Mouse (Mus musculus): ENCODE measurements around the gene Fsd1. TPM values are rescaled to one million over a fixed set of nuclear protein-coding genes. Genes with fewer than 3 reads are reported as not detected.
A peak's percentile ranks its signal among the peaks of the same experiment; 100 is the strongest.

Fsd1 gene
- polyA plus RNA-seq, 1 experiment from 2014 or later, result 9.9 TPM

DNA sequence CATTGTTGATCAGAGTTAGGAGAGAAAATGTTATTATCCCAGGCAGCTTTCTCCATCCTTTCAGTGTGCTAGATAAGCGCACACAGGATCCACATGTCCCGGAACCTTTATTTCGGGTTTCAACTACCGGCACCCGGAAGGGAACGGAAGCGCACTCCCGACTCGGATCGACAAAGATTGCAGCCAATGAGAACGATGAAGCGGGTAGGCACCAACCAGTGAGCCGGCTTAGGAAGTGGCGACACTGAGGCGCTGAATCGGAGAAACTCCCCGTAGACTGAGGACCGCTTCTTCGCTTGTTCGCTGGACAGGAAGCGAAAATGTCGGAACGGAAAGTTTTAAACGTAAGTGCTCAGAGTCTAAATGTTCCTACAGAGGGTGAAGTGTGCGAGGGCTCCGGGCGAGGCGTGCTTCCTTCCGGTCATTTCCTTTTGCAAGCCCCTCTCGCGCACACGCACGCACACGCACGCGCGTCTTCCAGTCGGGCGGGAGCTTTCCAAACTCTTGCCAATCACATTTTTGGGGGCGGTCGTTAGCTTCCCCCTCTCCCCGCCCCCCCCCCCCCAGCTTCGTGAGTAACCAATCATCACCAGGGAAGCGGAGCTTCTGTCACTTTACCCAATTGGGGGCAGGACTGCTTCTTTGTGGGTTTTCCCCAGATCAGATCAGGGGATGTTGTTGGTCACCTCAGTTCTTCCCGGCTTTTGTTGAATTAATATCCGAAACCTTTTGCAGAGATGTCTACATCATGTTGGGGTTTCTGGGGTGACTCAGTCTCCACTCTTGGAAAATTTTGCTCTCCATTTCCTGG lies 27.2 kb upstream of the Fsd1 start, which contains the start of gene Yju2:
Yju2 (plus strand) TSS at position 182 of the 811 bp plus-strand sequence.
- ATAC-seq (ENCODE audit: insufficient read depth, low FRiP score), result peak; percentile 94
- peak within 1 kb of the TSS; percentile 70 for H3K4me3 ChIP-seq (replicated peaks; ENCODE audit: low read length)

DNA sequence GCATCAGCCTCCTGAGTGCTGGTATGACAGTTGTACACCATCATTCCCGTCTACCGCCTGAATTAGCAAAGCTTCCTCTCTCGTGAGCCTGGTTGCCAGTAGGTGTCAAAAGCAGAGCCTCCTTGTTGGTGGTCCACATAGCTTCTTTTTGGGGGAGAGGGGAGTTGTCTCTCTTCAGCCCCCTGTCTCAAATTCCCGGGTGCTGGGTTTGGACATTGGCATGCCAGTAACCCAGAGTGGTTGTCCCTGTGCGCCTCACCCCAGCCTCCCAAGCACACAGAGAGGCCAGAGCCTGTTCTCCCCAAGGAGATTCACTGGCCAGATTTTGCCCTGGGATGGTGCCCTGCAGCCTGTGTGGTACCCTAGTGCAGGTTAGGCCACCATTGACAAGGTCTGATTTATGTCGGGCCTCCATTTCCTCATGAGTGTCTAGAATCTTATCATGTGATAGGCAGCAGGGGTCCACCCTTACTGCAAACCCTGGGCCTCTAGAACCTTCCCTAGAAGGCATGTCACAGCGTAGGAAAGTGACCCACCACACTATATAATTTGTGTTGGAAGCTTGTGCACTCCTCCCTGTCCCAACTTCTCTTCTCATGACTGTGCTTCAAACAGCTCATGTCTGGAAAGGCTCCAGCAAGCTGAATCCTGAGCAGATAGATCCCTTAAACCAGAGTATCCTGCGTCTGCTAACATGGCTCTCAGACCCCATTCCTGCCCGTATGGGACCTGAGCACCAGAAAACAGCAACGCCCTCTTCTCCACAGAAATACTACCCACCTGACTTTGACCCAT lies 26.2 kb upstream of the Fsd1 start:
- Histone ChIP-seq H3K4me3 (replicated peaks; ENCODE audit: low read length) (peak overlapping the region; percentile 70), H3K4me2 (ENCODE audit: low read depth, low read length) (peak overlapping the region; percentile 90), H3K9ac (ENCODE audit: low read length) (peak overlapping the region; percentile 78), H3K27me3 (ENCODE audit: control insufficient read depth, insufficient read depth, low read length) (no peaks in the 10 kb centered on the region; the same call in 1 of the 2 replicates), H3K9me3 (replicated peaks; ENCODE audit: control insufficient read depth, low read length) (no peaks in the 10 kb centered on the region), H3K4me1 (ENCODE audit: control insufficient read depth, insufficient read depth, low read length) (peaks cover 21% of the 10 kb centered on the region), H3K36me3 (ENCODE audit: control insufficient read depth, insufficient read depth, low read length) (peaks cover 8% of the 10 kb centered on the region), H3K27ac (ENCODE audit: low read length) (0 out of 2 replicates have a peak overlapping the region, but pooled peaks have one; percentile 98)
- 71% methylated on average over 10 of the region's 10 CpGs for WGBS
- ATAC-seq (ENCODE audit: insufficient read depth, low FRiP score), result no peak

More for the DNA sequence above, 27.2 kb upstream of the Fsd1 start, which contains the start of gene Yju2:
- Histone ChIP-seq H3K36me3 (ENCODE audit: control insufficient read depth, insufficient read depth, low read length) (peaks cover 8% of the 10 kb centered on the region), H3K27me3 (ENCODE audit: control insufficient read depth, insufficient read depth, low read length) (no peaks in the 10 kb centered on the region; the same call in 1 of the 2 replicates), H3K27ac (ENCODE audit: low read length) (peak within 1 kb of the TSS; percentile 98), H3K4me1 (ENCODE audit: control insufficient read depth, insufficient read depth, low read length) (peaks cover 21% of the 10 kb centered on the region), H3K9ac (ENCODE audit: low read length) (peak within 1 kb of the TSS; percentile 78), H3K9me3 (replicated peaks; ENCODE audit: control insufficient read depth, low read length) (no peaks in the 10 kb centered on the region), H3K4me2 (ENCODE audit: low read depth, low read length) (peak within 1 kb of the TSS; percentile 90)
- under 1% methylated on average over 45 of the region's 46 CpGs for WGBS

DNA sequence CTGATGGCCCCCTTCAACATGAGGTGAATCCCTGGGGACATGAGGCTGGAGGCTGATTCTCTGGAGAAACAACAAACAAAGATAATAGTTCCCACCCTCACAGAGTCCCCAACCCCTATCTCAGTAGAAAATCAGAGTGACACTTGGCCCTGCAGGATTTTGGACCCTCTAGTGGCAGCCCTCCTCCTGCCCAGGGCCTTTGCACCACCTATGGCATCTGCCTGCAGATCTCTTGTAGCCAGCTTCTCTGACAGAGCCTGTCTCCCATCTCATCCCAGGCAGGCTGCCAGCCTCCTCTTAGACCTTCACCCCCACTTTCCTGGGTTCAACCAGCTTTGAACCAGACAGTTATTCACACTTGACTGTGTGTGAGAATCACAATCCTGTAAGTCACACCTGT lies 25.5 kb upstream of the Fsd1 start:
- H3K27ac ChIP-seq (ENCODE audit: low read length), result no peak overlapping the region
- no peaks in the 10 kb centered on the region for H3K27me3 ChIP-seq (ENCODE audit: control insufficient read depth, insufficient read depth, low read length)
- ATAC-seq (ENCODE audit: insufficient read depth, low FRiP score), result no peak
- peaks cover 8% of the 10 kb centered on the region for H3K36me3 ChIP-seq (ENCODE audit: control insufficient read depth, insufficient read depth, low read length)
- H3K4me1 ChIP-seq (ENCODE audit: control insufficient read depth, insufficient read depth, low read length), result peaks cover 21% of the 10 kb centered on the region
- no peak overlapping the region for H3K4me2 ChIP-seq (ENCODE audit: low read depth, low read length)
- H3K9ac ChIP-seq (ENCODE audit: low read length), result no peak overlapping the region
- H3K9me3 ChIP-seq (replicated peaks; ENCODE audit: control insufficient read depth, low read length), result no peaks in the 10 kb centered on the region
- H3K4me3 ChIP-seq (replicated peaks; ENCODE audit: low read length), result no peak overlapping the region

DNA sequence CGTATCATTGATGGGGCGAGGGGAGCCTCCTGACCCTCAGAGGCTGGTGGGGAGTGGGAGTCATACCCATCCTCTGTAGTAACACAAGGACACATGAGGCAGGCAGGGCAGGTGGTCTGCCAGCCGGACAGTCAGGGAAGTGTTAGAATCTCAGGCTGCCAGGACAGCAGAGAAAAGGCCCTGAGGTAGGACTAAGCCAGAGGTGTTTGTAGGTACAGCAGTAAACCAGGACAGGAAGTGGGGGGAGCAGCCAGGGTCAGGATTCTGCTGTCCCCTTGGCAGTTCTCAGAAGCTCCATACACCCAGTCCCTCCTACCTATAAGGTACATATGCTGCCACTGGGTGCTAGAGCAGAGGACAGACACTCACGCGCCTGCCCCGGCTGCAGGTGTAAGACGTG lies 24.7 kb upstream of the Fsd1 start:
- H3K36me3 ChIP-seq (ENCODE audit: control insufficient read depth, insufficient read depth, low read length), result peaks cover 8% of the 10 kb centered on the region
- no peaks in the 10 kb centered on the region for H3K9me3 ChIP-seq (replicated peaks; ENCODE audit: control insufficient read depth, low read length)
- H3K27ac ChIP-seq (ENCODE audit: low read length), result no peak overlapping the region
- H3K4me3 ChIP-seq (replicated peaks; ENCODE audit: low read length), result no peak overlapping the region
- no peaks in the 10 kb centered on the region for H3K27me3 ChIP-seq (ENCODE audit: control insufficient read depth, insufficient read depth, low read length)
- 97% methylated on average over 7 of the region's 7 CpGs for WGBS
- H3K4me1 ChIP-seq (ENCODE audit: control insufficient read depth, insufficient read depth, low read length), result peaks cover 21% of the 10 kb centered on the region
- H3K4me2 ChIP-seq (ENCODE audit: low read depth, low read length), result no peak overlapping the region
- ATAC-seq (ENCODE audit: insufficient read depth, low FRiP score), result no peak
- H3K9ac ChIP-seq (ENCODE audit: low read length), result no peak overlapping the region

DNA sequence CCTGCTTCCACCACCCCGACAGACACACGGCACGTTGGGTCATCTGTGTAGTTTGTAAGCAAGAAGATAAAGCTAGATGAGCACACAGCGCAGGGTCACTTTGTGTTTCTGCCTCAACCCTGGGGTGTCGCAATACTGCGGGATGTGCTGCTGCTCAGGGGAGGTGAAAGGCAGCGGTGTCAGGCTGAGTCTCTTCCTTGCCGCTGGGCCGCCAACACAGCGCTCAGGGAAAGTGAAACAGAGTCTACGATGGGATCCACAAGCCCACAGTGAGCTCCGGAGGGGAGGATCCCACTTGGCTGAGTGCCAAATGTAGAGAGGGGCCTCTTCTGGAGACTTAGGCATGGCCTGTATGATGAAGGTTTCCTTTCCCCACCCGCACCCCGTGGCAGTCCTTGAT lies 23.1 kb upstream of the Fsd1 start:
- WGBS, result 70% methylated on average over 14 of the region's 14 CpGs
- Histone ChIP-seq H3K4me3 (replicated peaks; ENCODE audit: low read length) (no peak overlapping the region), H3K9me3 (replicated peaks; ENCODE audit: control insufficient read depth, low read length) (no peaks in the 10 kb centered on the region), H3K9ac (ENCODE audit: low read length) (peak overlapping the region; percentile 5; the same call in 1 of the 2 replicates), H3K4me1 (ENCODE audit: control insufficient read depth, insufficient read depth, low read length) (peaks cover 16% of the 10 kb centered on the region), H3K27ac (ENCODE audit: low read length) (no peak overlapping the region), H3K36me3 (ENCODE audit: control insufficient read depth, insufficient read depth, low read length) (peaks cover 11% of the 10 kb centered on the region), H3K27me3 (ENCODE audit: control insufficient read depth, insufficient read depth, low read length) (no peaks in the 10 kb centered on the region), H3K4me2 (ENCODE audit: low read depth, low read length) (no peak overlapping the region)
- no peak for ATAC-seq (ENCODE audit: insufficient read depth, low FRiP score)

DNA sequence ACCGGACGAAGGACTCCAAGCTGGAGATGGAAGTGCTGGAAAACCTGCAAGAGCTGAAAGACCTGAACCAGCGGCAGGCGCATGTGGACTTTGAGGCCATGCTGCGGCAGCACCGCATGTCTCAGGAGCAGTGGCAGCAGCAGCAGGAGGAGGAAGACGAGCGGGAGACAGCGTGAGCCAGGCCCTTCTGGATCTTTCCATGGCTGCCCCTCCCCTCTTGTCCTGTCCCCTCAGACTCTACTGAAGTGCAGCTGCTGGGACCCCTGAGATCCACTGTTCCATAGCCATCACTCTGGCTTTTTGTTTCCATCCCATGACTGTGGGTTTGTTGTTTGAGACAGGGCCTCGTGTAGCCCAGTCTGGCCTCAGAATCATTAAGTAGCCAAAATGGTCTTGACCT lies 21.8 kb upstream of the Fsd1 start:
- 89% methylated on average over 10 of the region's 10 CpGs for WGBS
- Histone ChIP-seq H3K27ac (ENCODE audit: low read length) (no peak overlapping the region), H3K4me2 (ENCODE audit: low read depth, low read length) (no peak overlapping the region), H3K27me3 (ENCODE audit: control insufficient read depth, insufficient read depth, low read length) (no peaks in the 10 kb centered on the region), H3K9ac (ENCODE audit: low read length) (no peak overlapping the region), H3K9me3 (replicated peaks; ENCODE audit: control insufficient read depth, low read length) (no peaks in the 10 kb centered on the region), H3K36me3 (ENCODE audit: control insufficient read depth, insufficient read depth, low read length) (peaks cover 11% of the 10 kb centered on the region), H3K4me3 (replicated peaks; ENCODE audit: low read length) (no peak overlapping the region), H3K4me1 (ENCODE audit: control insufficient read depth, insufficient read depth, low read length) (peaks cover 12% of the 10 kb centered on the region)
- no peak for ATAC-seq (ENCODE audit: insufficient read depth, low FRiP score)

DNA sequence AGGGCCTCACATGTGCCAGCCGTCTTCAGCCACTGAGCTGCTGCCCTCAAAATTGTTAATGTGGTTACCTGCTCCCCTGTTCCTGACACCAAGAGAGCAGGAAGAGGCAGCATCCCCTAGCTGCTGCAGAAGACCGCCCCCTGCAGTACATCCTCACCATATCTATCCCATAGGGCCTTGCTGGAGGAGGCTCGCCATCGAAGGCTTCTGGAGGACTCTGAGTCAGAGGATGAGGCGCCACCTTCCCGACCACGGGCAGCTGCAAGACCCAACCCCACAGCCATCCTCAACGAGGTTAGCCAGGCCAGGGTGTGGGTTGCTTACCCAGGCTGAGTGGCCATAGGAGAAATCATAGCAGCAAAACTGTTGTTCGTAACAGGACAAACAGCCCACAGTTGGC lies 21.3 kb upstream of the Fsd1 start:
- no peak overlapping the region for H3K4me2 ChIP-seq (ENCODE audit: low read depth, low read length)
- no peak overlapping the region for H3K4me3 ChIP-seq (replicated peaks; ENCODE audit: low read length)
- peaks cover 8% of the 10 kb centered on the region for H3K4me1 ChIP-seq (ENCODE audit: control insufficient read depth, insufficient read depth, low read length)
- peaks cover 11% of the 10 kb centered on the region for H3K36me3 ChIP-seq (ENCODE audit: control insufficient read depth, insufficient read depth, low read length)
- no peak for ATAC-seq (ENCODE audit: insufficient read depth, low FRiP score)
- no peak overlapping the region for H3K27ac ChIP-seq (ENCODE audit: low read length)
- H3K27me3 ChIP-seq (ENCODE audit: control insufficient read depth, insufficient read depth, low read length), result no peaks in the 10 kb centered on the region
- WGBS, result 83% methylated on average over 9 of the region's 9 CpGs
- H3K9ac ChIP-seq (ENCODE audit: low read length), result no peak overlapping the region
- no peaks in the 10 kb centered on the region for H3K9me3 ChIP-seq (replicated peaks; ENCODE audit: control insufficient read depth, low read length)

DNA sequence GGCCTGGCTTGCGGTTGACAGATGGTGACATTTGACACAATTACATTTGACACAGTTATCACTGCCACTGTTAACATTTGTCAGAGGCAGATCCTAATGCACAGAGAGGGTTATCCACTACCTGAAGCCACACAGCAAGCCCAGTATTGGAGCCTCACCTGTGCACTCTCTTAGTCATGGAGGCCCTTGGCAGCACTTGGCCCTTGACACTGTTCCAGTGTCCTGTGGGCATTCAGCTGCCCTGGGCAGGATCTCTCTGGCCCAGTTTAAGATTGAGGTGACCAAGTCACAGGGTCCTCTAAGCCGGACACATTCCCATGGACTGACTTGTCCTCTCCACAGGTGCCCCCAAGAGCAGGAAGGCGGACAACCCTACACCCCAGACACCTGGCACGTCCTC lies 19.1 kb upstream of the Fsd1 start:
- Histone ChIP-seq H3K36me3 (ENCODE audit: control insufficient read depth, insufficient read depth, low read length) (peaks cover 8% of the 10 kb centered on the region), H3K9ac (ENCODE audit: low read length) (no peak overlapping the region), H3K4me3 (replicated peaks; ENCODE audit: low read length) (no peak overlapping the region), H3K4me1 (ENCODE audit: control insufficient read depth, insufficient read depth, low read length) (peaks cover 12% of the 10 kb centered on the region), H3K4me2 (ENCODE audit: low read depth, low read length) (no peak overlapping the region), H3K27ac (ENCODE audit: low read length) (no peak overlapping the region), H3K27me3 (ENCODE audit: control insufficient read depth, insufficient read depth, low read length) (peaks cover 4% of the 10 kb centered on the region; the same call in 1 of the 2 replicates), H3K9me3 (replicated peaks; ENCODE audit: control insufficient read depth, low read length) (no peaks in the 10 kb centered on the region)
- WGBS, result 89% methylated on average over 4 of the region's 4 CpGs
- ATAC-seq (ENCODE audit: insufficient read depth, low FRiP score), result no peak

DNA sequence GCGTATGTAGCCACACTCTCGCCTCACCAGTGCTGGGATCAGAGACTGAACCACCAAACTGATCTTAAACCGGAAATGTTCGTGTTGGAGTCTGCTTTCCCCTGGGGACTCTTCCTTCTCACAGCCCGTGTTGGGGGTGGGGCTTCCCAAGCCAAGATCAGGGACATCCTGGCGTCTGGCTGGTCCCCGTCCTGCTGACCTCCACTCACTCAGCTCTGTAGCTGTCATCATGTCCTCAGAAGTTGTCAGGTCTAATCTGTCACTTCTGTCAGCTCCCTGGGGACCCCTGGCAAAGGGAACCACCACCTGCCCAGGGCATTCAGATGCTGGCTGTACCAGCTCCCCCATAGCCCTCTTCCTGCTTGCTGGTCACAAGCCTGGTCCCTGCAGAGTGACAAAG lies 18.1 kb upstream of the Fsd1 start:
- H3K36me3 ChIP-seq (ENCODE audit: control insufficient read depth, insufficient read depth, low read length), result peaks cover 5% of the 10 kb centered on the region; the same call in 1 of the 2 replicates
- 60% methylated on average over 7 of the region's 7 CpGs for WGBS
- H3K27me3 ChIP-seq (ENCODE audit: control insufficient read depth, insufficient read depth, low read length), result peaks cover 4% of the 10 kb centered on the region; the same call in 1 of the 2 replicates
- H3K4me1 ChIP-seq (ENCODE audit: control insufficient read depth, insufficient read depth, low read length), result peaks cover 9% of the 10 kb centered on the region
- H3K9me3 ChIP-seq (replicated peaks; ENCODE audit: control insufficient read depth, low read length), result no peaks in the 10 kb centered on the region
- H3K27ac ChIP-seq (ENCODE audit: low read length), result no peak overlapping the region
- no peak for ATAC-seq (ENCODE audit: insufficient read depth, low FRiP score)
- H3K4me3 ChIP-seq (replicated peaks; ENCODE audit: low read length), result no peak overlapping the region
- no peak overlapping the region for H3K4me2 ChIP-seq (ENCODE audit: low read depth, low read length)
- H3K9ac ChIP-seq (ENCODE audit: low read length), result no peak overlapping the region
